Mouse (Mus musculus): ENCODE results near the gene Efcab1. TPM values are rescaled to one million over a fixed set of nuclear protein-coding genes. Genes with fewer than 3 reads are reported as not detected.

The Efcab1 gene
- polyA plus RNA-seq, 1 experiment from 2014 or later = 21.5 TPM

DNA sequence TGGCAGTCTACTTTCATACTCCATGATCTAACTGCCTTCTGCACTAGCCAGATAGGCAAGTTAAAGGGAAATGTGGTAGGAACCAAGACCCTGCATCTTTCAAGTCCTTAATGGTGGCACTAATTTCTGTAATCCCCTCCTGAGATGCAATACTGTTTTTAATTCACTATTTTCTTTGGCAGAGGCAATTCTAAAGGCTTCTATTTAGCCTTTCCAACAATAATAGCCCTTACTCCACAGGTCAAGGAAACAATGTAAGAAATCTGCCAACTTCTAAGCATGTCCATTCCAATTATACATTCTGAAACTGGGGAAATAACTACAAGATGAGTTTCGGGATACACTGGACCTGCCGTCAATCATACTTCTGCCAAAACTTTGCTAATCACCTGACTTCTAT, 72.8 kb downstream of the Efcab1 start:
- Histone ChIP-seq H3K9me3 (replicated peaks; ENCODE audit: control insufficient read depth, low read length, poor library complexity, severe bottlenecking) (no peaks in the 10 kb centered on the region), H3K4me1 (ENCODE audit: control insufficient read depth, insufficient read depth, low read length) (no peaks in the 10 kb centered on the region), H3K9ac (ENCODE audit: low read depth, low read length) (no peak overlapping the region), H3K27me3 (ENCODE audit: control insufficient read depth, insufficient read depth, low read depth, low read length) (no peaks in the 10 kb centered on the region), H3K4me2 (ENCODE audit: low read length) (no peak overlapping the region), H3K4me3 (ENCODE audit: low read depth, low read length) (no peak overlapping the region), H3K27ac (ENCODE audit: low read length) (no peak overlapping the region), H3K36me3 (ENCODE audit: control insufficient read depth, insufficient read depth, low read length) (no peaks in the 10 kb centered on the region)
- WGBS = 88% methylated on average over 2 of the region's 2 CpGs
- ATAC-seq = no peak

DNA sequence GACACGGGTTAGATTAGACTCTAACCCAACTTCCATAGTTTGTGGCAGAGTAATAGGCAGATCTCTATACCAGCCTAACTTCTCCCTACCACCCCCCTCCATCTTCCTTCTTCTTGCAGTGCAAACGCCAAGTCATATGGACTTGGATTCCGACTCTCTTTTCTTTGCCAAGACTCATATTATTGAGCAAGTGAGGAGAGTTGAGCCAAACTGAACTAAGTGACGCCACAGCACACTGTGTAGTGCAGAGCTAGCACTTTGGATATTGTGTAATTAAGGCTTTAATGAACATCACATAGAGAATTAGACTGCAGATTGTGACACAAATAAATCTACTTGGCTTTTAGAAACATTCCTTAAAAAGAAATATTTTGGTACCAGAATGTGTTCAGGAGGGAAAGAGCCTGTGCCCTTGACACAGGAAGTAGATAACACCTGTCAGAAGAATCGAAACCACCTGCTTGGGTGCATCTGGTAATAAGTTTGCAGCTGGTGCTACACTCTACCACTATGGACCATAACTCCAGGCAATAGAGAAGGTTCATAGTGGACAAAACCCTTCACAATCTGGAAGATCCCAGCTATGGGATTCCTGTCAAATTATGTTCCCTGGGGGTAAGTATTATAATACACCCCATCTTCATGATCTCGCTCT, 83.3 kb downstream of the Efcab1 start:
- no peak overlapping the region for H3K4me3 ChIP-seq (ENCODE audit: low read depth, low read length)
- H3K36me3 ChIP-seq (ENCODE audit: control insufficient read depth, insufficient read depth, low read length) = no peaks in the 10 kb centered on the region
- no peaks in the 10 kb centered on the region for H3K27me3 ChIP-seq (ENCODE audit: control insufficient read depth, insufficient read depth, low read depth, low read length)
- no peaks in the 10 kb centered on the region for H3K9me3 ChIP-seq (replicated peaks; ENCODE audit: control insufficient read depth, low read length, poor library complexity, severe bottlenecking)
- no peak overlapping the region for H3K4me2 ChIP-seq (ENCODE audit: low read length)
- WGBS = 85% methylated on average over 6 of the region's 6 CpGs
- no peak overlapping the region for H3K9ac ChIP-seq (ENCODE audit: low read depth, low read length)
- no peaks in the 10 kb centered on the region for H3K4me1 ChIP-seq (ENCODE audit: control insufficient read depth, insufficient read depth, low read length)
- no peak for ATAC-seq
- no peak overlapping the region for H3K27ac ChIP-seq (ENCODE audit: low read length)

DNA sequence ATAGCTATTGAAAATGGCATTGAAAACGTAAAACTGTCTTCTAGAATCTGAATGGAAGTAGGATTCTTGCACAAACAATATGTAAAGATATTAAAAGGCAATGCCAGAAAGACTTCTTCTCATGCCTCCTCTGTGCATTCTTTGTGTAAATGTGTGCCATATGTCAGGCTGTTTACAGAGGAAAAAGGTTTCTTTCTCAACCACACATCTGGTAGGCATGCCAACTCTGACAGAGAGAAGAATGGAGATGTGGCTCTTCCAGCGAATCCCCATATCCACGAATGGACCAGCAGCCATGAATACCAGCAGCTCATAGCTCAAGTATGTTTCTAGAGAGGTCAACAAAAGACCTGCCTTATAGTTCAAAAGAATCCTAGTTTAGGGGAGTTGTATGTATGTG, 84.6 kb downstream of the Efcab1 start:
- no peaks in the 10 kb centered on the region for H3K4me1 ChIP-seq (ENCODE audit: control insufficient read depth, insufficient read depth, low read length)
- H3K4me2 ChIP-seq (ENCODE audit: low read length) = no peak overlapping the region
- H3K9me3 ChIP-seq (replicated peaks; ENCODE audit: control insufficient read depth, low read length, poor library complexity, severe bottlenecking) = no peaks in the 10 kb centered on the region
- no peaks in the 10 kb centered on the region for H3K36me3 ChIP-seq (ENCODE audit: control insufficient read depth, insufficient read depth, low read length)
- ATAC-seq = no peak
- WGBS = 69% methylated on average over 3 of the region's 3 CpGs
- no peak overlapping the region for H3K27ac ChIP-seq (ENCODE audit: low read length)
- no peaks in the 10 kb centered on the region for H3K27me3 ChIP-seq (ENCODE audit: control insufficient read depth, insufficient read depth, low read depth, low read length)
- no peak overlapping the region for H3K9ac ChIP-seq (ENCODE audit: low read depth, low read length)
- H3K4me3 ChIP-seq (ENCODE audit: low read depth, low read length) = no peak overlapping the region

DNA sequence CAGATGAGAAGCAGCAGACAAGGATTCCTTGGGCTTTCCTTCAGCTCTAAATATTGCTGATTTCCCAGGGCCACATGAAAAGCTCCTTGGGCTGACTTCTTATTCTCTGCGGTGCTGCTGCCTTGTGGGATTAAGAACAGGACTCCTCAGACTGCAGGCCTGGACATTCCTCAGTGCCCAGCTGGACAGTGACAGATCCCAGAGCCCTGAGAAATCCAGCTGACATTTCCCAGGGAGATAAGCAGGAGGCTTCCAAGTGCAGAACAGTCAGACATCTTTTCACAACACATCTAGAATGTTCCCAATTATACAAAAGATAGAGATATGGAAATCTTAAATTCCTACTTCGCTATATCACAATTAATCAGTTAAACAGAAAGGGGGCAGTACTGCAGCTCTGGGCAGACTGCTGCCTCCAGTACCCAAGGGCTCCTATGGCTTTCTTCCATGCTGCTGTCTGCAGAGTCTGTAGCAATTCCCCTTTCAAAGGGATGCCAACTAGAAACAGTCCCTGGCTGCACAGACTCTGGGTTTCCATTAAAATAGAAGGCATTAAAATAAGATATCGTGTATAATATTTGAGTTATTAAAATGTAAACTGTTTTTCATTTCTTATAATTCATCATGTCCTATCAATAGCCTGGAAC, 86.2 kb downstream of the Efcab1 start:
- WGBS = 69% methylated on average over 3 of the region's 3 CpGs
- H3K4me1 ChIP-seq (ENCODE audit: control insufficient read depth, insufficient read depth, low read length) = no peaks in the 10 kb centered on the region
- H3K4me2 ChIP-seq (ENCODE audit: low read length) = no peak overlapping the region
- no peak overlapping the region for H3K4me3 ChIP-seq (ENCODE audit: low read depth, low read length)
- no peaks in the 10 kb centered on the region for H3K27me3 ChIP-seq (ENCODE audit: control insufficient read depth, insufficient read depth, low read depth, low read length)
- no peaks in the 10 kb centered on the region for H3K36me3 ChIP-seq (ENCODE audit: control insufficient read depth, insufficient read depth, low read length)
- no peak overlapping the region for H3K27ac ChIP-seq (ENCODE audit: low read length)
- ATAC-seq = no peak
- H3K9me3 ChIP-seq (replicated peaks; ENCODE audit: control insufficient read depth, low read length, poor library complexity, severe bottlenecking) = no peaks in the 10 kb centered on the region
- no peak overlapping the region for H3K9ac ChIP-seq (ENCODE audit: low read depth, low read length)

DNA sequence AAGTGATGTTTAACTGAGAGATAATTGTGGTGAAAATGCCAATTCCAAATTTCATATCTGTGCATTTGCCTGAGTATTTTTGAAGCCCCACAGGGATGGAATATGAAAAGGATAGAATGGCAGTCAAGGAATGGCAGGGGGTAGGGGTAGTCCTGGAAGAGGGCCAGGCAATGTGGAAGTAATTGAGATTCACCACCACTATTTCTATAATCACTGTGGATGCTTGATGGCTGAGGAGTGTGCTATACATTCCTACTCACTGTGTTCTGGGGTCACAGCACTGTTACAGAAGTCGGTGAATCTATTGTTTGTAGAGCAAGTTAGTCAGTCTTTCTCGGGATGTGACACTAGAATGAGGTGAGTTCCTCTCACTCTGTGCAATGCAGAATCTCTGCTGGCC, 108.3 kb downstream of the Efcab1 start:
- Histone ChIP-seq H3K27ac (ENCODE audit: low read length) (no peak overlapping the region), H3K9ac (ENCODE audit: low read depth, low read length) (no peak overlapping the region), H3K36me3 (ENCODE audit: control insufficient read depth, insufficient read depth, low read length) (no peaks in the 10 kb centered on the region), H3K4me1 (ENCODE audit: control insufficient read depth, insufficient read depth, low read length) (no peaks in the 10 kb centered on the region), H3K4me2 (ENCODE audit: low read length) (no peak overlapping the region), H3K9me3 (replicated peaks; ENCODE audit: control insufficient read depth, low read length, poor library complexity, severe bottlenecking) (no peaks in the 10 kb centered on the region), H3K4me3 (ENCODE audit: low read depth, low read length) (no peak overlapping the region), H3K27me3 (ENCODE audit: control insufficient read depth, insufficient read depth, low read depth, low read length) (no peaks in the 10 kb centered on the region)
- no peak for ATAC-seq
- 78% methylated on average over 2 of the region's 2 CpGs for WGBS
